Mouse (Mus musculus) testis, adult 2 months (tissue): ENCODE results near the gene Ric8b. TPM values are rescaled to one million over a fixed set of nuclear protein-coding genes. Genes with fewer than 3 reads are reported as not detected.
A peak's percentile ranks its signal among the peaks of the same experiment; 100 is the strongest.

Experiments
- H3K27ac ChIP-seq: fragments of 200-500 bp; 2 replicates; pipeline ENCODE4 v1.5.1; 2012; ENCODE audit warnings: low read depth, low read length; ENCODE audit not compliant: control insufficient read depth, insufficient read depth
- H3K27me3 ChIP-seq: fragments of 200-500 bp; 2 replicates; pipeline ENCODE4 v1.6.1; 2012; ENCODE audit warnings: mild to moderate bottlenecking, low read length, moderate library complexity; ENCODE audit not compliant: control insufficient read depth, insufficient read depth
- H3K36me3 ChIP-seq: fragments of 200-500 bp; 2 replicates; pipeline ENCODE4 v1.6.1; 2012; ENCODE audit warnings: mild to moderate bottlenecking, low read length; ENCODE audit not compliant: control insufficient read depth, insufficient read depth
- H3K4me1 ChIP-seq: fragments of 200-500 bp; 2 replicates; pipeline ENCODE4 v1.6.1; 2012; ENCODE audit warnings: low read length; ENCODE audit not compliant: control insufficient read depth, insufficient read depth
- H3K4me3 ChIP-seq: fragments of 200-500 bp; 2 replicates; pipeline ENCODE4 v1.5.1; 2012; ENCODE audit warnings: low read depth, mild to moderate bottlenecking, low read length, moderate library complexity, mixed read lengths; ENCODE audit not compliant: control insufficient read depth
- CTCF ChIP-seq: fragments of 200-500 bp; IDR thresholded peaks from 2 replicates; pipeline ENCODE4 v1.5.1; 2012; ENCODE audit warnings: low read depth, mild to moderate bottlenecking, inconsistent platforms, low read length, moderate library complexity; ENCODE audit not compliant: control insufficient read depth, insufficient read depth, insufficient replicate concordance
- POLR2A ChIP-seq: fragments of 200-500 bp; IDR thresholded peaks from 2 replicates; pipeline ENCODE4 v1.6.1; 2012; ENCODE audit warnings: low read depth, mild to moderate bottlenecking, inconsistent platforms, low read length, moderate library complexity; ENCODE audit not compliant: control insufficient read depth
- polyA plus RNA-seq: library from polyadenylated mRNA; depleted of rRNA; stranded (reverse); fragments of >200 nt; gene quantifications from 2 replicates; pipeline ENCODE4 v1.2.3, GENCODE M21; 2012

Gene Ric8b
- polyA plus RNA-seq, 1 experiment, result 3.4 TPM

- TF ChIP-seq CTCF (no peak), POLR2A (no peak)
- no peak overlapping the region for H3K4me3 ChIP-seq
- no peaks in the 10 kb centered on the region for H3K27me3 ChIP-seq
- H3K36me3 ChIP-seq, result no peaks in the 10 kb centered on the region
- no peaks in the 10 kb centered on the region for H3K4me1 ChIP-seq
- H3K27ac ChIP-seq, result no peak overlapping the region
These were observed 93.7 kb downstream of the Ric8b start for GRCm38 (mm10) chr10:85011066-85011465.

- Histone ChIP-seq H3K27ac (no peak overlapping the region), H3K36me3 (no peaks in the 10 kb centered on the region), H3K4me3 (no peak overlapping the region), H3K4me1 (no peaks in the 10 kb centered on the region), H3K27me3 (no peaks in the 10 kb centered on the region)
- TF ChIP-seq CTCF, result peak; percentile 56; the same call in 1 of the 2 replicates
- no peak for TF ChIP-seq POLR2A
These were observed 96.0 kb downstream of the Ric8b start for GRCm38 (mm10) chr10:85013464-85013863.

GRCm38 (mm10) chr10:85013924-85014428, 96.6 kb downstream of the Ric8b start:
- no peak for TF ChIP-seq CTCF
- TF ChIP-seq POLR2A, result no peak
- no peaks in the 10 kb centered on the region for H3K36me3 ChIP-seq
- H3K4me1 ChIP-seq, result no peaks in the 10 kb centered on the region
- H3K27ac ChIP-seq, result no peak overlapping the region
- no peaks in the 10 kb centered on the region for H3K27me3 ChIP-seq
- no peak overlapping the region for H3K4me3 ChIP-seq

GRCm38 (mm10) chr10:85014456-85014976, 97.1 kb downstream of the Ric8b start:
- H3K4me1 ChIP-seq, result no peaks in the 10 kb centered on the region
- no peak overlapping the region for H3K27ac ChIP-seq
- no peaks in the 10 kb centered on the region for H3K36me3 ChIP-seq
- H3K27me3 ChIP-seq, result no peaks in the 10 kb centered on the region
- no peak for TF ChIP-seq CTCF
- TF ChIP-seq POLR2A, result no peak
- H3K4me3 ChIP-seq, result no peak overlapping the region

GRCm38 (mm10) chr10:85022647-85023312, 105.4 kb downstream of the Ric8b start:
- Histone ChIP-seq H3K4me1 (no peaks in the 10 kb centered on the region), H3K27me3 (no peaks in the 10 kb centered on the region), H3K4me3 (no peak overlapping the region), H3K36me3 (no peaks in the 10 kb centered on the region), H3K27ac (no peak overlapping the region)
- TF ChIP-seq POLR2A, result no peak
- no peak for TF ChIP-seq CTCF

- Histone ChIP-seq H3K4me3 (no peak overlapping the region), H3K4me1 (no peaks in the 10 kb centered on the region), H3K27ac (no peak overlapping the region), H3K36me3 (no peaks in the 10 kb centered on the region), H3K27me3 (no peaks in the 10 kb centered on the region)
- TF ChIP-seq POLR2A (no peak), CTCF (no peak)
These were observed 105.9 kb downstream of the Ric8b start for GRCm38 (mm10) chr10:85023313-85023666.

GRCm38 (mm10) chr10:85025799-85026424, 108.5 kb downstream of the Ric8b start:
- H3K27ac ChIP-seq, result no peak overlapping the region
- no peaks in the 10 kb centered on the region for H3K27me3 ChIP-seq
- TF ChIP-seq CTCF (no peak), POLR2A (no peak)
- H3K4me3 ChIP-seq, result no peak overlapping the region
- no peaks in the 10 kb centered on the region for H3K4me1 ChIP-seq
- H3K36me3 ChIP-seq, result no peaks in the 10 kb centered on the region
